Mouse (Mus musculus) gastrocnemius, adult 18-20 months (tissue): Measurements from ENCODE around the gene Mrps10. TPM values are rescaled to one million over a fixed set of nuclear protein-coding genes. Genes with fewer than 3 reads are reported as not detected.
"Not testable (repeated sequence)": the region's sequence is repeated elsewhere in the genome, so short reads cannot be mapped to it uniquely, and the experiment has no call there.

Source experiments
- DNase-seq: peaks from one replicate; pipeline ENCODE4 v3.0.0; 2021; ENCODE audit warnings: low spot score
- total RNA-seq, 2 experiments: library from RNA; stranded (reverse); gene quantifications; 2 replicates each; pipeline ENCODE4 v1.2.3; 2021

Mrps10 gene
- total RNA-seq, 2 experiments from 2014 or later = 32.9 to 34.1 TPM

GRCm38 (mm10) chr17:47378133-47378532 lies 9.4 kb downstream of the Mrps10 start:
- DNase-seq = no peak

DNA sequence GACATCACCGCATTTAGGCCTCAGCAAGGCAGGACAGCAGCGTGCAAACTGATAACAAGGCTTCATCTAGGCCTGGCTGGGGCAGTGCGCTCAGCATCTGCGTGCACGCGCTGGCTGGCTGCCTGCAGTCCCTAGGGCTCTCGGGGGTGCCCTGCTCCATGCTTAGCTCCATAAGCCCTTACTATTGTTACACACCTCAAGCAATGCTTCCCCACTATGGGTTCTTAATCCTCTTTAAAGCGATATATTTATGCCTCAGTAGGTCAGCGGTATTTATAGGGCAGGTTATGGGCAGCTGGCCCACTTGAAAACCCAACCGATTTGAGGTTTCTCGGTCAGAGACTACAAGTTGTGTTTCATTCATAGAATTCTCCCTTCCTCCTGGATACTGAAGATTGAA lies 13.2 kb downstream of the Mrps10 start:
- no peak for DNase-seq

DNA sequence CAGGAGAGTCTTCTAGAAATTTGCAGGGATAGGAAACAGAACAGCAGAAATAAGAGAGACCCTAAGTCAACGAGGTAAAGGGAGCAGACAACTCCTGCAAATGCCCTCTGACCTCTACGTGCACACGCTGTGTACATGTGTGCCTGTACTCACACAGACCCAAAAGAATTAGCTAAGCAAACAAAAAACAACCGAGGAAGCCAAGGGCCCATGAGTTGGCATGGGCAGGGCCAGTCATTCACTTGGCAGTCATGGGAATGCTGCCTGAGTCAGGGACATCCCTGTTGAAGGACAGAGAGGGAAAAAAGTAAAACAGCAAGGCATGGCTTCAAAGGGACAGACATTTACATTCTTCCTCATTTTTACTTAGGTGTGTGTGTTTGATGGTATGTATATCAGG lies 14.6 kb downstream of the Mrps10 start:
- DNase-seq = no peak

DNA sequence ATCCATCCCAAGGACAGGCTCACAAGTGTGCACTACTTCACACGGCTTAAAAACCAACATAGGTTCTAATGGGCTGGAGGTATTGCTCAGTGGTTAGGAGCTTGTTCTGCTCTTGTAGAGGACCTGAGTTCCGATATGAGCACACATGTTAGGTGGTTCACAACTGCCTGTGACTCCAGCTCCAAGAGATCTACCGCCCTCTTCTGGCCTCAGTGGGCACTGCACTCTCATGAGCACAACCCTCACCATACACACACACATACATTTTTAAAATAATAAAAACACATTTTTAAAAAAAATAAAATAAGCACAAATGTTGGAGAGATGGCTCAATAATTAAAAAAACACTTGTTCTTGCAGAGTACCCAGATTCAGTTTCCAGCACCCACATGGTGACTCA lies 15.4 kb downstream of the Mrps10 start:
- DNase-seq = no peak

GRCm38 (mm10) chr17:47385145-47385544 lies 16.5 kb downstream of the Mrps10 start, which contains the start of gene Guca1b:
TSS of gene Guca1b (plus strand) at chr17:47385393.
- no peak for DNase-seq

- DNase-seq = peak; percentile 15
These were observed 18.0 kb downstream of the Mrps10 start for GRCm38 (mm10) chr17:47386649-47387048.

GRCm38 (mm10) chr17:47394223-47394869 lies 25.7 kb downstream of the Mrps10 start:
- no peak for DNase-seq

DNA sequence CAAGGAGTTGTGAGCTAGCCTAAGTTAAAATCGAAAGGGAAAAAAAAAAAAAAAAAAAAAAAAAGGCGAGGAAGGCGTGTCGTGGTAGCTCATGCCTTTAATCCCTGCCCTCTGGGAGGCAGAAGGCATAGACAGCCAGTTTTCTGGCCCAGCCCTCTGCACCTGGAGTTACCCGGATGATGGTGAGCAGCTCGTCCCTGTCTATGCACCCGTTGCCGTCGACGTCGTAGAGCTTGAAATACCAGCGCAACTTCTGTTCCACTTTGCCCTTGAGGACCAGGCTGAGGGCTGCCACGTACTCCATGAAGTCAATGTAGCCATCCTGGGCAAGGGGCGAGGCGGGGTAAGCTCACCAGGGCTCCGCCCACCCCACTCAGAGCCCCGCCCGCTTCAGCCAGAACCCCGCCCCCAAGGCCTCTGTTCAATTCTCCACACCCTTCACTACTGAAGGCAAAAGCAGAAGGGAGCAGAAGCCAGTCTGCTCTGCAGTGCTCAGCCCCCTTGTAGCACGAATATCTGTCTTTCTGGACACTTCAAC lies 26.8 kb downstream of the Mrps10 start:
- DNase-seq = peak; percentile 27

DNA sequence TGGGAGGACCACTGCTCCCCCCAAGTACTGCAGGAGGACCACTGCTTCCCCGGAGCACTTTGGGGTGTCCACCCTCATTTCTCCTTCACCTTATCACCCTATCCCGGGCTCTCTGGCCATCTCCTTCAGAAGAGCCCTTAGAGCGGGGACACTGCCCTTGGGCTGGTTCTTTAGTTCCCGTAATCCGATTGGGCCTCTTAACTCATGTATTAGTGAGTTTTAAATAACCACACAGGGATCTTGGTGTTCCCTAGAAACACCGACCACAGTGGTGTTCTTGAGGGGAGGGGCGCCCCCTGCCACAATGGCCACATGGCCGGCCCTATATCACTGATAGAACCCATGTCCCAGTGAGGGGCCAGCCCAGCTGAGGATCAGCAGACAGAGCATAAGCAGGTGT lies 30.4 kb downstream of the Mrps10 start:
- DNase-seq = no peak

GRCm38 (mm10) chr17:47400451-47400850 lies 31.8 kb downstream of the Mrps10 start, which contains the start of gene Guca1a:
TSS of gene Guca1a (minus strand) at chr17:47400584.
- DNase-seq = no peak

DNA sequence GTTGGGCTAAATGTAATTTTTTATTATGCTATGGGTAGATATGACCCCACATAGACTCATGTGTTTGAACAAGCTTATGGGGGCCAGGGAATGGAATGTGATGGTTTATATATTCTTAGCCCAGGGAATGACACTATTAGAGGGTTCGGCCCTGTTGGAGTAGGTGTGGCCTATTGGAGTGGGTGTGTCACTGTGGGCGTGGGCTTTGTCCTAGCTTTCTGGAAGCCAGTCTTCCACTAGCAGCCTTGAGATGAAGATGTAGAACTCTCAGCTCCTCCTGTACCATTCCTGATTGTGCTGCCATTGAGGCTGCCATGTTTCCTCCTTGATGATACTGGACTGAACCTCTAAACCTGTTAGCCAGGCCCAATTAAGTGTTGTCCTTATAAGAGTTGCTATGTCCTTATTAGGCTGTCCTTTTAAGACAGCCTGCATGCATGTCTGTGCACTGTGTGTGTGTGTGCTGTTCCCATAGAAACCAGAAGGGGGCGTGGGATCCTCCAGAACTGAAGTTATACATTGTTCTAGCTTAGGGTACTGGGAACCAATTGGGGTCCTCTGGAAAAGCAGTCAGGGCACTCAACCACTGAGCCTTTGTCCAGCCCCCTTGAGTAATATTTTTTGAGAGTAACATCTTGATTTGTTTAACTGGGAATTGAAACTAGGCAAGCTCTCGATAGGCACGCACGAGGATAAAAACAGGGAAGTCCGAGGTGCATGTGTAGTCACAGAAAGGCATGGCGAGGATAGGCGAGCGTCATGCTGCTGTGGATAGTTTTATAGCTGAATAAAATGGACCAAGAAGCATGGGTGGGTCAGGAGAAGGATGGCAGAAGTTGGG lies 39.2 kb downstream of the Mrps10 start:
- no peak for DNase-seq

GRCm38 (mm10) chr17:47408558-47408898 lies 39.8 kb downstream of the Mrps10 start:
- peak; percentile 37 for DNase-seq

DNA sequence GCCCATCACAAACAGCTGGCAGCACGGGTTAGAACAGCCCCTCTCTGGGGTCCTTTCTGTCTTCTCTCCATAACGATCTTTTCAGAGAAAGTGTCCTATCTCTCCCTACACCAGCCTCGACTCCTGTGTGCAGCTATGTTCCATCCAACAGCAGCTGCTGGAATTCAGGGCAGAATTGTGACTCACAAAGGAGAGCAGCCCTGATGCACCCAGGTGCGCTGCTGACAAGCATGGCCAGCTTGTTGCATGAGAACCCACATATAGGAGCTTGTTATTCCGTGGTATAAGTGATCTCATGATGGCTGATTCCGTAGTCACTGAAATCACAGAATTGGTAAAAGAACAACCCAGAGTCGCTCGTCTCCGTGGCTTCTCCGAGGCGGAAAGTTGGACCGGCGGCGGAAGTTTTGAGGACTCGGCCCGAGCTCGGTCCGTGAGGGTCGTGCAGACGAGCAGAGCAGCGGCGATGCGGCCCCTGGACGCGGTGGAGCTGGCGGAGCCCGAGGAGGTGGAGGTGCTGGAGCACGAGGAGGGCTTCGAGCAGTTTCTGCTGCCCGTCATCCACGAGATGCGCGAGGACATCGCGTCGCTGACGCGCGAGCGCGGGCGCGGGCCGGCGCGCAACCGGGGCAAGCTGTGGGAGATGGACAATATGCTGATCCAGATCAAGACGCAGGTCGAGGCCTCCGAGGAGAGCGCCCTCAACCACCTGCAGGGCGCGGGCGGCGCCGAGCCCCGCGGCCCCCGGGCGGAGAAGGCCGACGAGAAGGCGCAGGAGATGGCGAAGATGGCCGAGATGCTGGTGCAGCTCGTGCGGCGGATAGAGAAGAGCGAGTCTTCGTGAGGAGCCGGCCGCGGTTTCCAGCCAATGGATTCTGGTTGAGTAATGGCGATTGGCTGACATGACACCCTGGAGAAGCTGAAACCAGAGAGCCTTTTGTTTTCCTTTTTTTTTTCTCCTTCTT lies 41.5 kb downstream of the Mrps10 start:
- peak; percentile 7 for DNase-seq

- no peak for DNase-seq
These were observed 51.5 kb downstream of the Mrps10 start for GRCm38 (mm10) chr17:47420195-47420594.

DNA sequence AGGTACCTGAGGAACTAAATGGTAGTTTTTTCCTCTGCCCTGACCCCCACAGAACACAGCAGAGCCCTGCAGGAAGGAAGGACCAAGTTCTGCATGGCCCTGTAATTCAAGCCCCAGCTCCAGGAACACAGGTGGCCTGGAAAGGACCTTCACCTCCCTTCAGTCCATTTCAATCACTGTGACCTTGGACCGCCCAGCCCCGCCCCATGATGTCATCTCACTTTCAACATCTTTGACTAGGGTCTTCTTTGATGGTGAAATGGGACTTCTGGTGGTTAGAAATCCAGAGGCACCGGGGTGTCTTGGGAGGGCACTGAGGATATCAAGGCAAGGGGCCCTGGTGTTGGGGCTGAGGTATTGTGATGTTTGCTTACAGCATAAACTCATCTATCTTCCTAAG lies 52.9 kb downstream of the Mrps10 start:
- no peak for DNase-seq

GRCm38 (mm10) chr17:47422616-47423015 lies 53.9 kb downstream of the Mrps10 start:
- DNase-seq = not testable (repeated sequence)

- DNase-seq = no peak
These were observed 55.5 kb downstream of the Mrps10 start for GRCm38 (mm10) chr17:47424186-47424585.

- DNase-seq = no peak
These were observed 58.6 kb downstream of the Mrps10 start for GRCm38 (mm10) chr17:47427316-47427715.

DNA sequence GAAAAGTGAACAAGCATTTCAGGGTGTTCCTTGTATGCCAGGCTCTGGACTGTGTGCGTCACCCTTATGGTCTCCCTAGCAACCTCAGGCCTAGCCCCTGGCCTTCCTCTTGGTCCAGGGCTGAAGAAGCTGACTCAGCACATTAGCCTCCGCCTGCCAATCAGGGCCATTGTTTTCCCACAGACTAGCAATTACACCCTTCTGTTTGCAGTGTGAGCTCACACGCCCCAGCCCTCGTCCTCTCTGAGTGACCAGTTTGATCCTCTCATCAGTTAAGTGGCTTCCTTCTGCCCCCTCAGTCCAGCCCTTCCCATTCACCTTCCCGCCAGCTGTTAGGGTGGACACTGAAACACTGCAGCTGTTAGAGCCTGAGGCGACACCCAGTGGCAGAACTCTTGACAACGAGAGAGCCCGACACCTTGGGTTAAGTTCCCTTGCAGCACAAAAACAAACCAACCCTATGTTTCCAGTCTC lies 60.2 kb downstream of the Mrps10 start:
- DNase-seq = no peak

DNA sequence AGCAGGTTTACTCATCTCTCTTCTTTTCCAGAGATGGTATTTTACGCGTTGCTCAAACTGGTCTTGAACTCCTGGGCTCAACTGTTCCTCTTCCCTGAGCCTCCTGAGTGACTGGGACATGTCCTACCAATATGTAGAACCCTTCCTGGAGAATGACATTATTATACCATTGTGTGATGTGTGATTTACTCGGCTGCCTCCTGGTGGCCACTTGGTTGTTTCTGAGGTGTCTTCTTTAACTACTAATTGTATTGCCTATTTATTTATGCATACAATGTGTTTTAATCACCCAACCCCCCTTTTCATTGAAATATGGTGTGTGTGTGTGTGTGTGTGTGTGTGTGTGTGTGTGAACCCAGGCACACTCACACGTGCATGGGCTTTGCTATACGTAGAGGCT lies 62.1 kb downstream of the Mrps10 start:
- no peak for DNase-seq
